Mouse (Mus musculus): ENCODE data around the gene Isoc2b. TPM values are rescaled to one million over a fixed set of nuclear protein-coding genes. Genes with fewer than 3 reads are reported as not detected.
"Not testable (repeated sequence)": the region's sequence is repeated elsewhere in the genome, so short reads cannot be mapped to it uniquely, and the experiment has no call there.

The Isoc2b gene
- total and polyA plus RNA-seq, 3 experiments: 3.9 to 19.5 (median 10.0) TPM

DNA sequence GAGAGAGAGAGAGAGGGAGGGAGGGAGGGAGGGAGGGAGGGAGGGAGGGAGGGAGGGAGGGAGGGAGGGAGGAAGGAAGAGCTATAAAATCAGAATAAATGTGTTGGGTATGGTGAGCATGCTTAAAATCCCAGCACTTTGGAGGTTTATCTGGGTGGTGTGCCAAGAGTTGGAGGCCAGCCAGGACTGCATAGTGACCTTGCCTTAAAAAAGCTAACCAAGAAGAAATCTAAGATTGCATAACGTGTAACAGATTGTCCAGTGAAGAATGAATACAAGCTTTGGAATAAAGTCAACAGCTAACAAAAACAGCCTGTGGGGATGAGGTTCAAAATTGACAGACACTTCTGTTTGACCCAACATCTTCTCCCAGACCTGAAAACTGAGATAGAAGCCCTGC, 7.0 kb downstream of the Isoc2b start:
- no peaks in the 10 kb centered on the region for H3K9me3 ChIP-seq (replicated peaks; ENCODE audit: low read length)
- in situ Hi-C loops (cut with MboI; ENCODE audit: low pct_ligation_motif_present, low pct_unique_long_range_greater_than_20kb, low sequenced_read_pairs) (no loop called here), dilution Hi-C loops (cut with MboI; ENCODE audit: extremely low pct_ligation_motif_present, extremely low pct_unique_long_range_greater_than_20kb, low sequenced_read_pairs) (no loop called here)
- TF ChIP-seq ZKSCAN1 (IDR thresholded peaks at IDR 0.05; ENCODE audit: borderline replicate concordance, low read depth, low read length) (no peak), SIN3A (IDR thresholded peaks at IDR 0.05; ENCODE audit: low read length) (no peak), BHLHE40 (IDR thresholded peaks at IDR 0.05; ENCODE audit: low read depth, low read length) (no peak), TCF12 (IDR thresholded peaks at IDR 0.05; ENCODE audit: low read depth, low read length) (no peak), CHD1 (IDR thresholded peaks at IDR 0.05; ENCODE audit: low read depth, low read length) (no peak), USF1 (IDR thresholded peaks at IDR 0.05; ENCODE audit: low read depth, low read length) (no peak), MXI1 (IDR thresholded peaks at IDR 0.05; ENCODE audit: low read depth, low read length) (no peak), CHD2 (IDR thresholded peaks at IDR 0.05; ENCODE audit: low read length) (no peak), NRF1 (IDR thresholded peaks at IDR 0.05; ENCODE audit: low read depth, low read length) (no peak), POLR2AphosphoS2 (IDR thresholded peaks at IDR 0.05; ENCODE audit: low read depth, low read length) (no peak), MEF2A (IDR thresholded peaks at IDR 0.05; ENCODE audit: borderline replicate concordance, low read depth, low read length) (no peak), NELFE (IDR thresholded peaks at IDR 0.05; ENCODE audit: low read depth, low read length) (no peak), RAD21 (IDR thresholded peaks at IDR 0.05; ENCODE audit: low read depth, low read length) (no peak), JUN (IDR thresholded peaks at IDR 0.05; ENCODE audit: insufficient read depth, low read depth, low read length) (no peak), IRF4 (IDR thresholded peaks at IDR 0.05; ENCODE audit: low read depth, low read length) (no peak), USF2 (conservative IDR thresholded peaks at IDR 0.05; ENCODE audit: low read depth, low read length) (no peak), KAT2A (IDR thresholded peaks at IDR 0.05; ENCODE audit: insufficient replicate concordance, low read length) (no peak), ZC3H11A (IDR thresholded peaks at IDR 0.05; ENCODE audit: low read depth, low read length) (no peak)
- no peaks in the 10 kb centered on the region for H3K36me3 ChIP-seq (replicated peaks in 1 of 2; ENCODE audit: control insufficient read depth in 1 of 2, insufficient read depth in 1 of 2, low read length in 1 of 2)
- H3K4me3 ChIP-seq (replicated peaks in 1 of 3; ENCODE audit: low read depth in 2 of 3, low read length in 2 of 3, poor library complexity in 1 of 3): no peak overlapping the region
- DNase-seq (ENCODE audit: extremely low read depth): no peak
- H3K9ac ChIP-seq (ENCODE audit: insufficient read depth, low read depth): no peak overlapping the region
- no peak overlapping the region for H3K27ac ChIP-seq (ENCODE audit: insufficient read depth, low read depth)
- no peak overlapping the region for H3K4me2 ChIP-seq (ENCODE audit: insufficient read depth, low read depth, poor library complexity, severe bottlenecking)
- H3K27me3 ChIP-seq (replicated peaks): no peaks in the 10 kb centered on the region
- no peaks in the 10 kb centered on the region for H3K79me2 ChIP-seq (replicated peaks; ENCODE audit: control insufficient read depth, extremely low read depth, insufficient read depth, poor library complexity, severe bottlenecking)
- H3K4me1 ChIP-seq (ENCODE audit: control insufficient read depth in 1 of 2, insufficient read depth in 2 of 2): peaks cover 4 to 16% of the 10 kb centered on the region in 2 experiments; a peak in 3 of 4 replicates

DNA sequence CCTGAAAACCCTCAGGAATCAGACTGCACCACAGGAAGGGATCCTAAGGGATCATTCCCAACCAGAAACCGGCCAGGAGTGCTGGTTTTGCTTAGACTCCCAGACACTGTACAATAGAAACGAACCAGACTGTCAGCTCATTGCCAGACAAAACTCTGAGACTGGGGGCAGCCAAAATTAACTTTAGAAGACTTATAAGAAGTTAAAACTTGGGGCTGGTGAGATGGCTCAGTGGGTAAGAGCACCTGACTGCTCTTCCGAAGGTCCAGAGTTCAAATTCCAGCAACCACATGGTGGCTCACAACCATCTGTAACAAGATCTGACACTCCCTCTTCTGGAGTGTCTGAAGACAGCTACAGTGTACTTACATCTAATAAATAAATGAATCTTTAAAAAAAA, 9.1 kb downstream of the Isoc2b start:
- H3K9me3 ChIP-seq (replicated peaks; ENCODE audit: low read length); H3K79me2 ChIP-seq (replicated peaks; ENCODE audit: control insufficient read depth, extremely low read depth, insufficient read depth, poor library complexity, severe bottlenecking); in situ Hi-C loops (cut with MboI; ENCODE audit: low pct_ligation_motif_present, low pct_unique_long_range_greater_than_20kb, low sequenced_read_pairs); H3K27ac ChIP-seq (ENCODE audit: insufficient read depth, low read depth); H3K9ac ChIP-seq (ENCODE audit: insufficient read depth, low read depth); H3K4me1 ChIP-seq (ENCODE audit: control insufficient read depth in 1 of 2, insufficient read depth in 2 of 2); DNase-seq (ENCODE audit: extremely low read depth); H3K4me2 ChIP-seq (ENCODE audit: insufficient read depth, low read depth, poor library complexity, severe bottlenecking); dilution Hi-C loops (cut with MboI; ENCODE audit: extremely low pct_ligation_motif_present, extremely low pct_unique_long_range_greater_than_20kb, low sequenced_read_pairs); H3K4me3 ChIP-seq (replicated peaks in 1 of 3; ENCODE audit: low read depth in 2 of 3, low read length in 2 of 3, poor library complexity in 1 of 3); H3K36me3 ChIP-seq (replicated peaks in 1 of 2; ENCODE audit: control insufficient read depth in 1 of 2, insufficient read depth in 1 of 2, low read length in 1 of 2); H3K27me3 ChIP-seq (replicated peaks): not testable (repeated sequence)

Data from CH12.LX (cell line).